Mouse (Mus musculus) G1E (cell line): Measurements from ENCODE around the gene Cdh16. TPM values are rescaled to one million over a fixed set of nuclear protein-coding genes. Genes with fewer than 3 reads are reported as not detected.

Experiments used
- ATAC-seq: 2 replicates; pipeline ENCODE4 v1.8.0; 2016; ENCODE audit warnings: mild to moderate bottlenecking; ENCODE audit not compliant: insufficient number of reproducible peaks, poor library complexity, low FRiP score, severe bottlenecking; ENCODE audit errors: extremely low read depth
- DNase-seq: peaks from one replicate; pipeline ENCODE4 v3.0.0; 2012; ENCODE audit warnings: low spot score
- H3K27me3 ChIP-seq: 2 replicates; pipeline ENCODE4 v1.6.1; 2012; ENCODE audit warnings: mild to moderate bottlenecking, low read length, inconsistent platforms; ENCODE audit not compliant: insufficient read depth
- H3K36me3 ChIP-seq: replicated peaks from 2 replicates; pipeline ENCODE3; 2012; ENCODE audit warnings: mild to moderate bottlenecking, inconsistent platforms
- H3K4me1 ChIP-seq: 2 replicates; pipeline ENCODE4 v1.6.1; 2012; ENCODE audit warnings: low read depth, low read length, inconsistent platforms, mixed read lengths; ENCODE audit not compliant: insufficient read depth
- H3K4me3 ChIP-seq: 2 replicates; pipeline ENCODE4 v1.5.1; 2012; ENCODE audit warnings: low read depth, mild to moderate bottlenecking, inconsistent platforms, low read length, moderate library complexity, mixed read lengths
- H3K9me3 ChIP-seq: replicated peaks from 2 replicates; pipeline ENCODE4 v1.6.1; 2012; ENCODE audit warnings: inconsistent platforms
- CTCF ChIP-seq: IDR thresholded peaks from 2 replicates; pipeline ENCODE4 v1.5.1; 2012; ENCODE audit warnings: low read depth, low read length, inconsistent platforms, mixed read lengths
- GATA1 ChIP-seq: IDR thresholded peaks from 2 replicates; pipeline ENCODE4 v1.6.1; 2012; ENCODE audit warnings: borderline replicate concordance, low read length, inconsistent platforms, mixed read lengths
- GATA2 ChIP-seq: IDR thresholded peaks from 2 replicates; pipeline ENCODE4 v1.6.1; 2012; ENCODE audit warnings: low read depth, low read length, inconsistent platforms, borderline replicate concordance
- POLR2AphosphoS5 ChIP-seq: IDR thresholded peaks from 2 replicates; pipeline ENCODE4 v1.6.1; 2012; ENCODE audit warnings: low read depth, low read length, inconsistent platforms; ENCODE audit not compliant: insufficient replicate concordance
- TAL1 ChIP-seq: conservative IDR thresholded peaks from 2 replicates; pipeline ENCODE4 v1.6.1; 2012; ENCODE audit warnings: low read depth, low read length, inconsistent platforms, mixed read lengths
- polyA plus RNA-seq: library from polyadenylated mRNA; stranded (reverse); fragments of >175 nt; gene quantifications from 2 replicates; pipeline ENCODE4 v1.2.3, GENCODE M21; 2012
- total RNA-seq, 2 experiments: library from RNA; stranded (forward) in 1 of 2; stranded (reverse) in 1 of 2; fragments of 200-1000 nt in 1 of 2; fragments of >200 nt in 1 of 2; fragmentation: Nextera tagmentation in 1 of 2; gene quantifications; 2 replicates each; pipeline ENCODE4 v1.2.3; 2014 to 2017

The Cdh16 gene
- total and polyA plus RNA-seq, 3 experiments = 0.22 TPM; not detected in 2

DNA sequence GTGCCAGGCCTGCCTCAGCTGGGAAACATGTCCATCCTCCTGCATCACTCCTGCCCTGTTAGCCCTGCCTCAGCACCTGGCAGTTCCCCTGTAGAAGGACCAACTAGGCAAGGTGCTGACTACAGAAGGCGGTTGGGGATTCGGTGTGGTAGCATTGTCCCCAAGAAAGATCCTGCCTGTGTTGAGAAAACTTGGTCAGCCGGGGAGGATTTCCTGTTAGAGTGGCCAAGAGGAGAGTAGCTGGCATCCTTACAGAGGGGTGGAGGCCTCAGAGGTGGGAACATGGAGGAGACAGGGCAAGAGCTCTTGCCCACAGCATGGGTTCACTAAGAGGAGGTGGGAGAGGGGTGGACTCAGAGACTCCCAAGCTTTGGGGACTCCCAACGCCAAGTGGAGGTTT, 69.0 kb downstream of the Cdh16 start:
- no peak for DNase-seq
- ATAC-seq = no peak
- peaks cover 10% of the 10 kb centered on the region for H3K27me3 ChIP-seq
- H3K4me3 ChIP-seq = no peak overlapping the region
- H3K9me3 ChIP-seq = no peaks in the 10 kb centered on the region
- no peaks in the 10 kb centered on the region for H3K36me3 ChIP-seq
- no peaks in the 10 kb centered on the region for H3K4me1 ChIP-seq
- TF ChIP-seq POLR2AphosphoS5 = no peak
- TF ChIP-seq GATA1 = no peak
- TF ChIP-seq CTCF = no peak
- no peak for TF ChIP-seq TAL1
- TF ChIP-seq GATA2 = no peak

Other genes with a start within 250 kb of the Cdh16 start
- gene Cmtm4, start 228.6 kb downstream of the Cdh16 start, total RNA-seq (2014; fragmentation: Nextera tagmentation) = not detected in 2 replicates
- under 0.01 and 0.05 TPM in 2 replicates for gene Cmtm4, start 228.6 kb downstream of the Cdh16 start, total RNA-seq (2017)
- not detected in 2 replicates for gene Cmtm4, start 228.6 kb downstream of the Cdh16 start, polyA plus RNA-seq
- gene Dync1li2, start 181.3 kb downstream of the Cdh16 start, total RNA-seq (2014; fragmentation: Nextera tagmentation) = 28.9 and 32.1 TPM in 2 replicates
- gene Dync1li2, start 181.3 kb downstream of the Cdh16 start, total RNA-seq (2017) = 43.6 and 52.5 TPM in 2 replicates
- gene Dync1li2, start 181.3 kb downstream of the Cdh16 start, polyA plus RNA-seq = 13.9 and 14.8 TPM in 2 replicates
- gene Terb1, start 114.5 kb downstream of the Cdh16 start, total RNA-seq (2014; fragmentation: Nextera tagmentation) = not detected in 2 replicates
- not detected in 2 replicates for gene Terb1, start 114.5 kb downstream of the Cdh16 start, total RNA-seq (2017)
- not detected in 2 replicates for gene Terb1, start 114.5 kb downstream of the Cdh16 start, polyA plus RNA-seq
- 63.1 and 90.0 TPM in 2 replicates for gene Nae1, start 89.8 kb downstream of the Cdh16 start, total RNA-seq (2014; fragmentation: Nextera tagmentation)
- 105 and 120 TPM in 2 replicates for gene Nae1, start 89.8 kb downstream of the Cdh16 start, total RNA-seq (2017)
- gene Nae1, start 89.8 kb downstream of the Cdh16 start, polyA plus RNA-seq = 4.7 and 6.4 TPM in 2 replicates
- gene Car7, start 89.7 kb downstream of the Cdh16 start, total RNA-seq (2014; fragmentation: Nextera tagmentation) = 3.4 and 3.8 TPM in 2 replicates
- gene Car7, start 89.7 kb downstream of the Cdh16 start, total RNA-seq (2017) = 0.76 and 0.99 TPM in 2 replicates
- gene Car7, start 89.7 kb downstream of the Cdh16 start, polyA plus RNA-seq = 0.29 and 0.43 TPM in 2 replicates
- 14.2 and 17.7 TPM in 2 replicates for gene Pdp2, start 32.9 kb downstream of the Cdh16 start, total RNA-seq (2014; fragmentation: Nextera tagmentation)
- gene Pdp2, start 32.9 kb downstream of the Cdh16 start, total RNA-seq (2017) = 20.4 and 22.8 TPM in 2 replicates
- gene Pdp2, start 32.9 kb downstream of the Cdh16 start, polyA plus RNA-seq = 3.1 and 4.4 TPM in 2 replicates
- gene Rrad, start 6.9 kb upstream of the Cdh16 start, total RNA-seq (2014; fragmentation: Nextera tagmentation) = 4.4 and 6.8 TPM in 2 replicates
- 4.9 and 5.3 TPM in 2 replicates for gene Rrad, start 6.9 kb upstream of the Cdh16 start, total RNA-seq (2017)
- 7.2 and 7.9 TPM in 2 replicates for gene Rrad, start 6.9 kb upstream of the Cdh16 start, polyA plus RNA-seq
- 20.3 and 20.9 TPM in 2 replicates for gene Ciao2b, start 17.6 kb upstream of the Cdh16 start, total RNA-seq (2014; fragmentation: Nextera tagmentation)
- gene Ciao2b, start 17.6 kb upstream of the Cdh16 start, total RNA-seq (2017) = 44.4 and 54.3 TPM in 2 replicates
- gene Ciao2b, start 17.6 kb upstream of the Cdh16 start, polyA plus RNA-seq = 75.3 and 78.3 TPM in 2 replicates
- gene Ces2a, start 109.6 kb upstream of the Cdh16 start, total RNA-seq (2014; fragmentation: Nextera tagmentation) = not detected in 2 replicates
- 0.17 TPM in 1 of 2 replicates, not detected in the other for gene Ces2a, start 109.6 kb upstream of the Cdh16 start, total RNA-seq (2017)
- not detected in 2 replicates for gene Ces2a, start 109.6 kb upstream of the Cdh16 start, polyA plus RNA-seq
- not detected in 2 replicates for gene Ces2b, start 207.2 kb upstream of the Cdh16 start, total RNA-seq (2014; fragmentation: Nextera tagmentation)
- gene Ces2b, start 207.2 kb upstream of the Cdh16 start, total RNA-seq (2017) = 0.06 and 0.11 TPM in 2 replicates
- gene Ces2b, start 207.2 kb upstream of the Cdh16 start, polyA plus RNA-seq = not detected in 2 replicates
- not detected in 2 replicates for gene Ces2c, start 222.7 kb upstream of the Cdh16 start, total RNA-seq (2014; fragmentation: Nextera tagmentation)
- 0.66 TPM in 1 of 2 replicates, not detected in the other for gene Ces2c, start 222.7 kb upstream of the Cdh16 start, total RNA-seq (2017)
- gene Ces2c, start 222.7 kb upstream of the Cdh16 start, polyA plus RNA-seq = not detected in 2 replicates